Mouse (Mus musculus): ENCODE results near the gene Rag1.

Rag1 gene

DNA sequence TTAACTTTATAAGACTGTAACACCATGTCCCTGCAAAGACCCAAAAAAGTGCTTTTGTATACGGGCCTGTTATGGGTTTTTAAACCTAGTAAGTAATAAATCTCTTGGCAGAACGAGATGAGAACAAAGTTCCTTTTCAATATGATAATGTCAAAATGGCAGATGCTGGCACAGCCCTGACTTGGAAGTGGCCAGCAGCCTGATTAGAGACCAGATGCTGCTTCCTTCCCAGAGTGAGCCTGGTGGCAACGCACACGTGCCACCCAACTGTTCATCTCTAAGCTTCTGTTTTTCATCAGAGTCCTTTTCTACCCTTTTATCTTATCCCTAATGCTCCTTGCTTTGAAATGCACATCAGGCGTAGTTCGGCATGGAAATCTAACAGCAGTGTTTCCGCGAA is 57.9 kb downstream of the Rag1 start:
- DNase-seq (ENCODE audit: low spot score in 2 of 2) = no peak
